Mouse (Mus musculus): ENCODE data around the gene Tmcc1. TPM values are rescaled to one million over a fixed set of nuclear protein-coding genes. Genes with fewer than 3 reads are reported as not detected.
"Not testable (repeated sequence)": the region's sequence is repeated elsewhere in the genome, so short reads cannot be mapped to it uniquely, and the experiment has no call there.

Tmcc1 gene
- polyA plus RNA-seq, 1 experiment from 2014 or later = 26.2 TPM

GRCm38 (mm10) chr6:116133756-116134155, 59.5 kb downstream of the Tmcc1 start:
- ATAC-seq (ENCODE audit: low FRiP score, low TSS enrichment) = no peak
- WGBS = 84% methylated on average over 8 of the region's 8 CpGs

DNA sequence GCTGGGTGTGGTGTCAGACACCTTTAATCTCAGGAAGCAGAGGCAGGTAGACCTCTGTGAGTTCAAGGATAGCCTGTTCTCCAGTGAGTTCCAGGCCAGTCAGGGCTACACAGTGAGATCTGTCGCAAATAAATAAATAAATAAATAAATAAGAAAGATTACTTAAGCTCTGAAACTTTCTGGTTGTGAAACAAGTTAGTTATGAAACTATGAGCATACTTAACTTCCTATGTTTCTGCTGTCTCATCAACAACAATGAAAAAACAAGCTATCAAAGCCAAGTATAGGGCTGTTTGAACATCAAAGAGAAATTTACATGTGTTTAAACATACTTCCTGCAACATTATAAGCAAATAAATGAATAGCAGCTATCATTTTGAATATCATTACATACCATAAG, 61.5 kb downstream of the Tmcc1 start:
- WGBS = 88% methylated on average over 1 of the region's 1 CpGs
- H3K4me1 ChIP-seq (ENCODE audit: control insufficient read depth, insufficient read depth, low read length) = no peaks in the 10 kb centered on the region
- H3K27me3 ChIP-seq (ENCODE audit: control insufficient read depth, insufficient read depth, low read length) = no peaks in the 10 kb centered on the region

More at GRCm38 (mm10) chr6:116133756-116134155, 59.5 kb downstream of the Tmcc1 start:
- no peaks in the 10 kb centered on the region for H3K9me3 ChIP-seq (ENCODE audit: control insufficient read depth, low read length)
- 0 out of 2 replicates have a peak, but pooled peaks cover 3% of the 10 kb centered on the region for H3K36me3 ChIP-seq (ENCODE audit: control insufficient read depth, insufficient read depth, low read length)
- no peak overlapping the region for H3K27ac ChIP-seq (replicated peaks; ENCODE audit: low read depth, low read length)
- DNase-seq = no peak
- no peaks in the 10 kb centered on the region for H3K27me3 ChIP-seq (ENCODE audit: control insufficient read depth, insufficient read depth, low read length)
- no peaks in the 10 kb centered on the region for H3K4me1 ChIP-seq (ENCODE audit: control insufficient read depth, insufficient read depth, low read length)
- H3K4me2 ChIP-seq (ENCODE audit: low read length) = no peak overlapping the region
- no peak overlapping the region for H3K9ac ChIP-seq (replicated peaks; ENCODE audit: low read length)
- no peak overlapping the region for H3K4me3 ChIP-seq (replicated peaks; ENCODE audit: low read depth, low read length)

GRCm38 (mm10) chr6:116128710-116129109, 64.6 kb downstream of the Tmcc1 start:
- Histone ChIP-seq H3K9me3 (ENCODE audit: control insufficient read depth, low read length) (no peaks in the 10 kb centered on the region), H3K4me3 (replicated peaks; ENCODE audit: low read depth, low read length) (no peak overlapping the region), H3K4me1 (ENCODE audit: control insufficient read depth, insufficient read depth, low read length) (no peaks in the 10 kb centered on the region), H3K27ac (replicated peaks; ENCODE audit: low read depth, low read length) (no peak overlapping the region), H3K27me3 (ENCODE audit: control insufficient read depth, insufficient read depth, low read length) (no peaks in the 10 kb centered on the region), H3K4me2 (ENCODE audit: low read length) (no peak overlapping the region), H3K36me3 (ENCODE audit: control insufficient read depth, insufficient read depth, low read length) (peaks cover 5% of the 10 kb centered on the region; the same call in 1 of the 2 replicates), H3K9ac (replicated peaks; ENCODE audit: low read length) (no peak overlapping the region)
- ATAC-seq (ENCODE audit: low FRiP score, low TSS enrichment) (no peak), DNase-seq (peak; percentile 67)
- WGBS = 6% methylated on average over 1 of the region's 1 CpGs

More for the DNA sequence above, 61.5 kb downstream of the Tmcc1 start:
- no peak overlapping the region for H3K4me2 ChIP-seq (ENCODE audit: low read length)
- H3K9me3 ChIP-seq (ENCODE audit: control insufficient read depth, low read length) = no peaks in the 10 kb centered on the region
- no peak overlapping the region for H3K27ac ChIP-seq (replicated peaks; ENCODE audit: low read depth, low read length)
- DNase-seq = no peak
- ATAC-seq (ENCODE audit: low FRiP score, low TSS enrichment) = no peak
- no peak overlapping the region for H3K4me3 ChIP-seq (replicated peaks; ENCODE audit: low read depth, low read length)
- H3K9ac ChIP-seq (replicated peaks; ENCODE audit: low read length) = no peak overlapping the region
- 0 out of 2 replicates have a peak, but pooled peaks cover 3% of the 10 kb centered on the region for H3K36me3 ChIP-seq (ENCODE audit: control insufficient read depth, insufficient read depth, low read length)

DNA sequence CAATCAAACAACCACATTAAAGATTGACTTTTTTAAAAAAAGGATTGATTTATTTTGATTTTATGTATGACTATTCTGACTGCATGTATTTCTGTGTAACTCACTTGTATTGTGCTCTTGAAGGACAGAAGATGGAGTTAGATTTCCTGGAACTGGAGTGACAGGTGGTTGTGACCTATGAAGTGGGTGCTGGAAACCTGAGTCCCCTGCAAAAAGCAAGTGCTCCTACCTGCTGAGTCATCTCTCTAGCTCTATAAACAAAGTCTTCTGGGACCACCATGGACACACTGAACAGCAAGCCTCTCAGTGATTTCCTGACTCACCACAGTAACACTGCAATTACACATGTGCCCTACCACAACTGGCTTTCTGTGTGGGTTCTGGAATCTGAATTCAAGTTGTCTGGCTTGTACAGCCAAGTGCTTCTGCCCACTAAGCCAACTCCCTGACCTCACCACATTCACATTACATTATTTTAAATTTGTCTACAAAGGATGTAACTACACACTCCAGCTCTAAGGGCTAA, 65.3 kb downstream of the Tmcc1 start:
- H3K4me1 ChIP-seq (ENCODE audit: control insufficient read depth, insufficient read depth, low read length) = no peaks in the 10 kb centered on the region
- H3K36me3 ChIP-seq (ENCODE audit: control insufficient read depth, insufficient read depth, low read length) = peaks cover 4% of the 10 kb centered on the region; the same call in 1 of the 2 replicates
- H3K4me2 ChIP-seq (ENCODE audit: low read length) = no peak overlapping the region
- no peaks in the 10 kb centered on the region for H3K27me3 ChIP-seq (ENCODE audit: control insufficient read depth, insufficient read depth, low read length)
- no peak overlapping the region for H3K9ac ChIP-seq (replicated peaks; ENCODE audit: low read length)
- H3K27ac ChIP-seq (replicated peaks; ENCODE audit: low read depth, low read length) = no peak overlapping the region
- no peak overlapping the region for H3K4me3 ChIP-seq (replicated peaks; ENCODE audit: low read depth, low read length)
- H3K9me3 ChIP-seq (ENCODE audit: control insufficient read depth, low read length) = no peaks in the 10 kb centered on the region
- ATAC-seq (ENCODE audit: low FRiP score, low TSS enrichment) (no peak), DNase-seq (no peak)

GRCm38 (mm10) chr6:116126577-116126976, 66.7 kb downstream of the Tmcc1 start:
- ATAC-seq (ENCODE audit: low FRiP score, low TSS enrichment) = no peak
- no peaks in the 10 kb centered on the region for H3K9me3 ChIP-seq (ENCODE audit: control insufficient read depth, low read length)
- H3K9ac ChIP-seq (replicated peaks; ENCODE audit: low read length) = no peak overlapping the region
- no peak overlapping the region for H3K4me3 ChIP-seq (replicated peaks; ENCODE audit: low read depth, low read length)
- no peak overlapping the region for H3K4me2 ChIP-seq (ENCODE audit: low read length)
- H3K27me3 ChIP-seq (ENCODE audit: control insufficient read depth, insufficient read depth, low read length) = no peaks in the 10 kb centered on the region
- H3K4me1 ChIP-seq (ENCODE audit: control insufficient read depth, insufficient read depth, low read length) = no peaks in the 10 kb centered on the region
- peaks cover 4% of the 10 kb centered on the region; the same call in 1 of the 2 replicates for H3K36me3 ChIP-seq (ENCODE audit: control insufficient read depth, insufficient read depth, low read length)
- no peak for DNase-seq
- no peak overlapping the region for H3K27ac ChIP-seq (replicated peaks; ENCODE audit: low read depth, low read length)

DNA sequence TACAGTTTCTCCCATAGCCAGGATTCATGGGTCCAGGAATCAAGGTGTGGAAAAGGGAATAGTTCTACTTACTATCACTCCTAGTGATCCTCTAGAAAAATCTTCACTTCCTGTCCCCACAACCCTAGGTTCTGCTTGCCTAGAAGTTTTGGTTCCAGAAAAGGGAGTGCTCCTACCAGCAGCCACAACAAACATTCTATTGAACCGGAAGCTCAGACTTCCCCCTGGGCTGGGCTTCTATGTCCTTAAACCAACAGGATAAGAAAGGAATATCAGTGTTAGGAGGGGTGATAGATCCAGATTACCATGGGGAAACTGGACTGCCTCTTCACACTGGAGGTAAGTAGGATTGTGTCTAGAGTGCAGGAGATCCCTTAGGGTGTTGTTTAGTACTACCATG, 70.4 kb downstream of the Tmcc1 start:
- Histone ChIP-seq H3K9ac (replicated peaks; ENCODE audit: low read length) (no peak overlapping the region), H3K36me3 (ENCODE audit: control insufficient read depth, insufficient read depth, low read length) (peaks cover 4% of the 10 kb centered on the region; the same call in 1 of the 2 replicates), H3K27ac (replicated peaks; ENCODE audit: low read depth, low read length) (no peak overlapping the region), H3K4me2 (ENCODE audit: low read length) (no peak overlapping the region), H3K4me1 (ENCODE audit: control insufficient read depth, insufficient read depth, low read length) (no peaks in the 10 kb centered on the region), H3K27me3 (ENCODE audit: control insufficient read depth, insufficient read depth, low read length) (no peaks in the 10 kb centered on the region), H3K9me3 (ENCODE audit: control insufficient read depth, low read length) (no peaks in the 10 kb centered on the region), H3K4me3 (replicated peaks; ENCODE audit: low read depth, low read length) (no peak overlapping the region)
- DNase-seq = no peak
- 91% methylated on average over 1 of the region's 1 CpGs for WGBS
- no peak for ATAC-seq (ENCODE audit: low FRiP score, low TSS enrichment)

GRCm38 (mm10) chr6:116119669-116120068, 73.6 kb downstream of the Tmcc1 start:
- no peak for DNase-seq
- no peak for ATAC-seq (ENCODE audit: low FRiP score, low TSS enrichment)
- no peaks in the 10 kb centered on the region for H3K9me3 ChIP-seq (ENCODE audit: control insufficient read depth, low read length)
- WGBS = 61% methylated on average over 4 of the region's 4 CpGs
- H3K4me3 ChIP-seq (replicated peaks; ENCODE audit: low read depth, low read length) = no peak overlapping the region
- H3K9ac ChIP-seq (replicated peaks; ENCODE audit: low read length) = no peak overlapping the region
- no peaks in the 10 kb centered on the region for H3K4me1 ChIP-seq (ENCODE audit: control insufficient read depth, insufficient read depth, low read length)
- H3K36me3 ChIP-seq (ENCODE audit: control insufficient read depth, insufficient read depth, low read length) = peaks cover 4% of the 10 kb centered on the region; the same call in 1 of the 2 replicates
- H3K27me3 ChIP-seq (ENCODE audit: control insufficient read depth, insufficient read depth, low read length) = no peaks in the 10 kb centered on the region
- H3K4me2 ChIP-seq (ENCODE audit: low read length) = no peak overlapping the region
- no peak overlapping the region for H3K27ac ChIP-seq (replicated peaks; ENCODE audit: low read depth, low read length)

GRCm38 (mm10) chr6:116116634-116117033, 76.7 kb downstream of the Tmcc1 start:
- H3K9ac ChIP-seq (replicated peaks; ENCODE audit: low read length); H3K36me3 ChIP-seq (ENCODE audit: control insufficient read depth, insufficient read depth, low read length); ATAC-seq (ENCODE audit: low FRiP score, low TSS enrichment); H3K4me2 ChIP-seq (ENCODE audit: low read length); H3K27me3 ChIP-seq (ENCODE audit: control insufficient read depth, insufficient read depth, low read length); DNase-seq; H3K9me3 ChIP-seq (ENCODE audit: control insufficient read depth, low read length); H3K4me1 ChIP-seq (ENCODE audit: control insufficient read depth, insufficient read depth, low read length); H3K27ac ChIP-seq (replicated peaks; ENCODE audit: low read depth, low read length); H3K4me3 ChIP-seq (replicated peaks; ENCODE audit: low read depth, low read length): not testable (repeated sequence)
- WGBS = 94% methylated on average over 6 of the region's 6 CpGs

GRCm38 (mm10) chr6:116110588-116110987, 82.7 kb downstream of the Tmcc1 start:
- Histone ChIP-seq H3K4me1 (ENCODE audit: control insufficient read depth, insufficient read depth, low read length) (peaks cover 17% of the 10 kb centered on the region), H3K27ac (replicated peaks; ENCODE audit: low read depth, low read length) (no peak overlapping the region), H3K4me3 (replicated peaks; ENCODE audit: low read depth, low read length) (no peak overlapping the region), H3K36me3 (ENCODE audit: control insufficient read depth, insufficient read depth, low read length) (no peaks in the 10 kb centered on the region), H3K9me3 (ENCODE audit: control insufficient read depth, low read length) (no peaks in the 10 kb centered on the region), H3K27me3 (ENCODE audit: control insufficient read depth, insufficient read depth, low read length) (no peaks in the 10 kb centered on the region), H3K4me2 (ENCODE audit: low read length) (no peak overlapping the region), H3K9ac (replicated peaks; ENCODE audit: low read length) (no peak overlapping the region)
- 85% methylated on average over 4 of the region's 4 CpGs for WGBS
- ATAC-seq (ENCODE audit: low FRiP score, low TSS enrichment) (no peak), DNase-seq (no peak)
